Mouse (Mus musculus) embryonic fibroblast, embryonic 13.5 days (primary cell): ENCODE data around the gene Iars2.

ENCODE experiments used
- CTCF ChIP-seq: IDR thresholded peaks from 2 replicates; pipeline ENCODE4 v1.5.1; 2011; ENCODE audit warnings: mild to moderate bottlenecking, control low read depth, low read length, moderate library complexity, borderline replicate concordance; ENCODE audit not compliant: insufficient read depth
- POLR2A ChIP-seq: IDR thresholded peaks from 2 replicates; pipeline ENCODE4 v1.6.1; 2011; ENCODE audit warnings: low read depth, mild to moderate bottlenecking, control low read depth, low read length, moderate library complexity

GRCm38 (mm10) chr1:185268675-185269074, 60.5 kb downstream of the Iars2 start:
- TF ChIP-seq CTCF (no peak), POLR2A (no peak)
